Comparison of ENCODE assay signal across 19 mouse cellular contexts in genomic region chr11:115219685-115220084, GRCm38 (mm10). TPM values are rescaled to one million over a fixed set of nuclear protein-coding genes. Genes with fewer than 3 reads are reported as not detected.
DNase-seq lines count a peak whose midpoint lies in the region; ATAC-seq and TF ChIP-seq lines count a peak whose summit lies in the region.
"Had no signal": no experiment of that assay in that cellular context is flagged by ENCODE, and none has a peak within 500 bp of the region (broad histone marks: within the 10 kb centered on the region; RNA-seq: fewer than 3 reads in every experiment).

No protein-coding gene starts in this region.

- DNase-seq in cerebellum, adult 2 months: no peak
- DNase-seq in heart, postnatal 25 days (ENCODE audit: low spot score): no peak
- DNase-seq in lung, postnatal 10 days: peak; percentile 51
- DNase-seq in lung, postnatal 25 days (ENCODE audit: low spot score): no peak
- DNase-seq in layer of hippocampus, postnatal 10 days (ENCODE audit: low spot score in 2 of 2): no peak
- DNase-seq in Muller cell, postnatal 12 days (ENCODE audit: inconsistent ontology term): no peak
- DNase-seq: adrenal gland, postnatal 25 days; embryo, embryonic 11 days; thymus, postnatal 25 days had no signal

- H3K27ac ChIP-seq in cerebellum, adult 2 months (ENCODE audit: insufficient read depth, low read length): peak overlapping the region; percentile 97
- peak overlapping the region; percentile 41 for H3K27ac ChIP-seq in heart, embryonic 16.5 days (ENCODE audit: low read length)
- H3K27ac ChIP-seq: embryonic facial prominence, embryonic 15.5 days; hindbrain, embryonic 12.5 days; limb, embryonic 13.5 days; midbrain, embryonic 12.5 days; neural tube, embryonic 15.5 days had no signal

- H3K4me2 ChIP-seq in heart, embryonic 16.5 days (ENCODE audit: low read depth, low read length): no peak overlapping the region; the same call in 1 of the 2 replicates
- H3K4me2 ChIP-seq: embryonic facial prominence, embryonic 15.5 days; hindbrain, embryonic 12.5 days; limb, embryonic 13.5 days; midbrain, embryonic 12.5 days; neural tube, embryonic 15.5 days had no signal

- WGBS in cerebellum, adult 2 months: 31% methylated on average over 10 of the region's 10 CpGs
- 79% methylated on average over 10 of the region's 10 CpGs for WGBS in heart, embryonic 16.5 days

- no peaks in the 10 kb centered on the region for H3K27me3 ChIP-seq in cerebellum, adult 2 months (ENCODE audit: control insufficient read depth, insufficient read depth, low read length)
- no peaks in the 10 kb centered on the region for H3K27me3 ChIP-seq in heart, embryonic 16.5 days (ENCODE audit: control insufficient read depth, insufficient read depth, low read length)
- H3K27me3 ChIP-seq: embryonic facial prominence, embryonic 15.5 days; midbrain, embryonic 12.5 days had no signal

- no peaks in the 10 kb centered on the region for H3K9me3 ChIP-seq in heart, embryonic 16.5 days (replicated peaks; ENCODE audit: control insufficient read depth, low read length)
- H3K9me3 ChIP-seq: embryonic facial prominence, embryonic 15.5 days; hindbrain, embryonic 12.5 days; limb, embryonic 13.5 days; midbrain, embryonic 12.5 days; neural tube, embryonic 15.5 days had no signal

- peak overlapping the region; percentile 6; the same call in 1 of the 2 replicates for H3K9ac ChIP-seq in heart, embryonic 16.5 days (ENCODE audit: low read length)
- H3K9ac ChIP-seq: embryonic facial prominence, embryonic 15.5 days; hindbrain, embryonic 12.5 days; limb, embryonic 13.5 days; midbrain, embryonic 12.5 days; neural tube, embryonic 15.5 days had no signal

- peaks cover 81% of the 10 kb centered on the region for H3K4me1 ChIP-seq in cerebellum, adult 2 months (ENCODE audit: control insufficient read depth, insufficient read depth, low read length)
- H3K4me1 ChIP-seq in heart, embryonic 16.5 days (ENCODE audit: control insufficient read depth, insufficient read depth, low read length): peaks cover 63% of the 10 kb centered on the region

- H3K4me3 ChIP-seq in cerebellum, adult 2 months (replicated peaks; ENCODE audit: insufficient read depth, low read depth, low read length): no peak overlapping the region
- no peak overlapping the region for H3K4me3 ChIP-seq in heart, embryonic 16.5 days (ENCODE audit: low read length)
- H3K4me3 ChIP-seq: embryonic facial prominence, embryonic 15.5 days; hindbrain, embryonic 12.5 days; limb, embryonic 13.5 days; midbrain, embryonic 12.5 days; neural tube, embryonic 15.5 days had no signal

- TF ChIP-seq CTCF in cerebellum, adult 2 months (IDR thresholded peaks at IDR 0.05; ENCODE audit: borderline replicate concordance, insufficient read depth, low read depth, low read length): no peak

- ATAC-seq in cerebellum, adult (ENCODE audit: insufficient number of reproducible peaks, low FRiP score, low TSS enrichment): no peak
- ATAC-seq in heart, embryonic 16.5 days (replicated peaks; ENCODE audit: extremely low read depth, insufficient read depth, low FRiP score): no peak
- ATAC-seq: inflammation-experienced regulatory T-cells, adult 6 months had no signal

- intact Hi-C loops in heart, postnatal 25 days (cut with DNase I): no loop called here

- no peak for TF ChIP-seq POLR2A in cerebellum, adult 2 months (IDR thresholded peaks at IDR 0.05; ENCODE audit: borderline replicate concordance, insufficient read depth, low read length)

- no peaks in the 10 kb centered on the region for H3K36me3 ChIP-seq in heart, embryonic 16.5 days (ENCODE audit: control insufficient read depth, insufficient read depth)
- H3K36me3 ChIP-seq: embryonic facial prominence, embryonic 15.5 days; hindbrain, embryonic 12.5 days had no signal

RNA-seq across cellular contexts. Expression of gene Nat9, which starts 32.0 kb away (rescaled TPM):
- 30.8 and 37.5 TPM in 2 replicates for polyA plus RNA-seq in cerebellum, adult 2 months (2012; rRNA removed)
- 18.6 and 20.8 TPM in 2 replicates for polyA plus RNA-seq in heart, embryonic 16.5 days (2015; fragmentation: Nextera tagmentation; extraction: Ambion mirVana)
- total RNA-seq in heart, postnatal 25 days (2021): 10 to 100 TPM; 19.3 to 23.0 TPM
- total RNA-seq in layer of hippocampus, postnatal 10 days (2021): 10 to 100 TPM; 15.8 to 17.6 TPM

RNA-seq across cellular contexts. Expression of gene Tmem104, which starts 32.4 kb away (rescaled TPM):
- polyA plus RNA-seq in cerebellum, adult 2 months (2012; rRNA removed): 12.5 and 13.3 TPM in 2 replicates
- 6.6 and 7.1 TPM in 2 replicates for polyA plus RNA-seq in heart, embryonic 16.5 days (2015; fragmentation: Nextera tagmentation; extraction: Ambion mirVana)
- 10 to 100 TPM; 10.0 to 10.5 TPM for total RNA-seq in heart, postnatal 25 days (2021)
- 10 to 100 TPM; 15.1 to 20.2 TPM for total RNA-seq in layer of hippocampus, postnatal 10 days (2021)

RNA-seq across cellular contexts. Expression of gene Grin2c, which starts 47.4 kb away (rescaled TPM):
- polyA plus RNA-seq in cerebellum, adult 2 months (2012; rRNA removed): 249 and 283 TPM in 2 replicates
- 0.07 and 0.21 TPM in 2 replicates for polyA plus RNA-seq in heart, embryonic 16.5 days (2015; fragmentation: Nextera tagmentation; extraction: Ambion mirVana)
- total RNA-seq in heart, postnatal 25 days (2021): under 1 TPM; 0.10 to 0.34 TPM
- total RNA-seq in layer of hippocampus, postnatal 10 days (2021): 10 to 100 TPM; 28.6 to 31.9 TPM
- polyA plus RNA-seq: embryonic facial prominence, embryonic 15.5 days; forebrain, embryonic 11.5 days; gonadal fat pad, adult 2 months; inflammation-experienced regulatory T-cells, adult 6 months had no signal

RNA-seq across cellular contexts. Expression of gene Slc9a3r1, which starts 56.5 kb away (rescaled TPM):
- polyA plus RNA-seq in cerebellum, adult 2 months (2012; rRNA removed): 87.2 and 87.9 TPM in 2 replicates
- 34.2 and 51.7 TPM in 2 replicates for polyA plus RNA-seq in heart, embryonic 16.5 days (2015; fragmentation: Nextera tagmentation; extraction: Ambion mirVana)
- total RNA-seq in heart, postnatal 25 days (2021): 10 to 100 TPM; 10.1 to 12.9 TPM
- total RNA-seq in layer of hippocampus, postnatal 10 days (2021): 10 to 100 TPM; 70.4 to 78.0 TPM

RNA-seq across cellular contexts. Expression of gene Fdxr, which starts 57.2 kb away (rescaled TPM):
- 53.5 and 56.8 TPM in 2 replicates for polyA plus RNA-seq in cerebellum, adult 2 months (2012; rRNA removed)
- 14.2 and 14.7 TPM in 2 replicates for polyA plus RNA-seq in heart, embryonic 16.5 days (2015; fragmentation: Nextera tagmentation; extraction: Ambion mirVana)
- 1 to 10 TPM; 7.9 to 8.2 TPM for total RNA-seq in heart, postnatal 25 days (2021)
- total RNA-seq in layer of hippocampus, postnatal 10 days (2021): 10 to 100 TPM; 22.5 to 23.0 TPM

Comparison
In these comparisons a context has a peak if more than half of its experiments do, and no peak if none do; other contexts are left out.
1. RNA of gene Grin2c, which starts 47.4 kb away (total RNA-seq): 28.6 to 31.9 TPM in layer of hippocampus, postnatal 10 days; 0.10 to 0.34 TPM in heart, postnatal 25 days; every median in the first group is over 10 times any median in the second.